Mouse (Mus musculus): Measurements from ENCODE around the gene Slc38a9.
"Not testable (repeated sequence)": the region's sequence is repeated elsewhere in the genome, so short reads cannot be mapped to it uniquely, and the experiment has no call there.

The Slc38a9 gene

DNA sequence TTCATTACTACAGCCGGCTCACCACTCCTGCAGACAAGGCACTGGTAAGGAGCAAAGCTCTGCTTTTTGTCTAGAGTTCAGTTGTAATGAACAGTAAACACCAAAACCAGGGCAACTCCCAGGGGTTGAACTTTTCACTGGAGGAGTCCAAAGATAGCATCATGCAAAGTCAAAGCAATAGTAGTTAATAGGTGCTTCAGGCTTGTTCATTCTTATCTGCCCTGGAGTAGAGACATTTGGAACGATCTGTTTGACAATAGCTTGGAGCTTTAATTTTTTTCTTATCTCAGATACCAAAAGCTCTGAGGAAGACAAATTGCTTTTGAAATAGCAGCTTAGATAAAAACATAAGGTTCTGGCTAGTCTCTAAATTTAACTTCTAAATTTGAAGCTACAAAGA, 25.6 kb downstream of the Slc38a9 start:
- DNase-seq: no peak

DNA sequence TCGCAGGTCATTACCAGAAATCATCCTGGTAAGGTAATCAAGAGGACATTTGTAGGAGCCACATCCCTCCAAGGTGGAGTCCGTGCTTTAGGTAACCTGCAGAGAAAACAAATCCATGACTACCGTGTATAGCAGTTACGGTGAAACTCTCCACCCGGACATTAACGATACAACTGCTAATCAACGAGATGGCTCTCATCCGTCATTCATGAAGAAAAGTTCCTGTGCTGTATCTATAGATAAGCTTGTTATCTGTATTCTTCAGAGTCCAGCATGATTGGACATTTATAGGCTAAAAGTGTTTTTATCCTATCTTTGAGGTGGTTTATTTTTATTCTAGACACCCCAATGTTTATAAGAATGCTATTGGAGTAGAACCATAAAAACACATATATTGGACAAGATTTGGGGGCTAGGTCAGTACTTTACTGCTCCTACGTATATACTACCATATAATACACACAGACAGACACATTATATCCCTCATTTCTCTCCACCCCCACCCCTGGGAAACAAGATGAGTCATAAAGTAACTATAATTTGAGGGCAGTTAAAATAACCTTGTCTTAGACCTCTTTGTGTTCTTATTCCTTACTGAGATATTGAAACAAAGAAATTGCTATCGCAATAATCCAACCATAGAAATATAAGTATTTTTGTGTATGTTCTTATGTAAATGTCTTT, 32.5 kb downstream of the Slc38a9 start:
- no peak for DNase-seq

DNA sequence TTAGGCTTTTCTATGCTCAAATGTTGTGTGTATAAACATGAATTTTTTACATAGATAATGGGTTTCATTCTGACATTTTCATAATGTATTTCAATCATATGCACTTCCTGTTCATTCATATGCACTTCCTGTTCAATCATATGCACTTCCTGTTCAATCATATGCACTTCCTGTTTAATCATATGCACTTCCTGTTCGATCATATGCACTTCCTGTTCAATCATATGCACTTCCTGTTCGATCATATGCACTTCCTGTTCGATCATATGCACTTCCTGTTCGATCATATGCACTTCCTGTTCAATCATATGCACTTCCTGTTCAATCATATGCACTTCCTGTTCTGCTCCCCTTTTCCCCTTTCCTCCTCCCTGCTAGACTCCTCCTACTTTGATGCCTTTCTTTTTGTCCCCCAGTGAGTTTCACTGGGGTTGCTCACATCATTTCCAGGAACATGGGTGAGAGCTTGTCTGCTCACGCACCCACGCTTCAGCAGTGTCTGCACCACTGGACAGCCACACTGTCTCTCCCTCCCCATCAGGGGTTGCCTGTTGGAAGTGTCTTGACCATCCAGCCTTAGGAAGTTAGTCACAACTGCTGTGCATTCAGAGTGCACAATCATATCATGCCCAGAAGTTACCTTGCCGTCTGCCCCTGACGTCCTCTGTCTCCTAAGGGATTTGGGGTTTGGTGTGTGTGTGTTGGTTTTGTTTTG, 35.1 kb downstream of the Slc38a9 start:
- no peak for DNase-seq

DNA sequence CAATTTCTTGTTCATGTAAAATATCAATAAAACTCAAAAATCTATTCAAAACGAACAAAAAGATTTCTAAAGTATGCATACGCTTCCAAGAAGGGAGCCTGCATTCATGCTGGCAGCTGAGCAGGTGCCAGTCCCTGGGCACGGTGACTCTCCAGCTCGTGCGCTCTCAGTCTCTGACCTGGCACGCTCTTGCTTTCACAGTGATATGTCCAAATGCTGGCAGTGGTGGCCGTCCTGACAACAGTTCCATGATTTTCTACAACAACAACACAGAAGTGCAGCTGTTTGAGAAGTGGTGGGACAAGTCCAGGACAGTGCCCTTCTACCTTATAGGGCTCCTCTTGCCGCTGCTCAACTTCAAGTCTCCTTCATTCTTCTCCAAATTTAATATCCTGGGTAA, 40.7 kb downstream of the Slc38a9 start:
- no peak for DNase-seq

DNA sequence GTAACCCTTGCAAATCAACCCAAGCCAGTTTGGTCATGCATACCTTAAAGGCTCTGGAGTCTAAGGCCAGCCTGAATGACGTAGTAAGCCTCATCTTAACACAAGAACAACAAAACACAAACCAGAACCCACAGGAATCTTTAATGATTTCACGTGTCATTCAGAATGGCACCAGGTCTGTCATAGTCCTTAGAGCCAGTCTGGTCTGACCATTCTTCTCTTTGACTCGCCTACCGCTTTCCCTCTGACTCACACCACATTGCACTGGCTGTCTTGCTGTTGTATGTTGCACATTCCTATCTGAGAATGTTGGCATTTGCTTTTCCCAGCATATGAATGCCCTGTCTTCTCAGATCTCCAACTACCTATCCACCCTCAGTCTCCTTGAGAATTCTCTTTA, 45.8 kb downstream of the Slc38a9 start:
- no peak for DNase-seq

DNA sequence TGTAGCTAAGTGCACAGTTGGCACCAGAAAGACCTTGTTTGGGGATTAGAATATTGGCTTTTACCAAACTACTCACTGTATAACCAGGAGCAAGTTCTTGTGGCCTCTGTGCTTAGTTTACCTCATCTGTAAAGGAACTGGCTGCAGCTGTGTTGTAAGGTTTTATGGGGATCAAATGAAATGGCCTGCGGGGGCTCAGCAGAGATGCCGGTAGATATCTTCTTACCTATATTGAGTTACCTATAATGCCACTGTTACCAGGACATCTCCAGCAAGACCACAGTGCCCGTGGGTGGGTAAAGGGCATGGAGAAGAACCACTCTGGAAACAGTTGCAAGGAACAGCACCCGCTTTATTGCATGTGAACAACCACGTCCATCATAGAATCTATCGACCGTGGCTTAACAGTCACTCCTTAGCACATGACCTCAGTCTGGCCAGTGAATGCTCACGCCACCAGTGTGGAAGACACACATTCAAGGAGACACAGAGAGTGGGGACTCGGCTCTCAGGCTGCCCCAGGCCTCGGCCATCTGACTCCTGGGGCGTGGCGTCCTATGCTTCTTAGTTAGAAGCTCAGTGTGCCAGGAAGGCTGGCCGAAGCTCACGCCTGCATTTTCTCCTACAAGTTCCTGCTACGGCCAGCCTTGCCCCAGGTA, 59.7 kb downstream of the Slc38a9 start:
- DNase-seq: no peak

DNA sequence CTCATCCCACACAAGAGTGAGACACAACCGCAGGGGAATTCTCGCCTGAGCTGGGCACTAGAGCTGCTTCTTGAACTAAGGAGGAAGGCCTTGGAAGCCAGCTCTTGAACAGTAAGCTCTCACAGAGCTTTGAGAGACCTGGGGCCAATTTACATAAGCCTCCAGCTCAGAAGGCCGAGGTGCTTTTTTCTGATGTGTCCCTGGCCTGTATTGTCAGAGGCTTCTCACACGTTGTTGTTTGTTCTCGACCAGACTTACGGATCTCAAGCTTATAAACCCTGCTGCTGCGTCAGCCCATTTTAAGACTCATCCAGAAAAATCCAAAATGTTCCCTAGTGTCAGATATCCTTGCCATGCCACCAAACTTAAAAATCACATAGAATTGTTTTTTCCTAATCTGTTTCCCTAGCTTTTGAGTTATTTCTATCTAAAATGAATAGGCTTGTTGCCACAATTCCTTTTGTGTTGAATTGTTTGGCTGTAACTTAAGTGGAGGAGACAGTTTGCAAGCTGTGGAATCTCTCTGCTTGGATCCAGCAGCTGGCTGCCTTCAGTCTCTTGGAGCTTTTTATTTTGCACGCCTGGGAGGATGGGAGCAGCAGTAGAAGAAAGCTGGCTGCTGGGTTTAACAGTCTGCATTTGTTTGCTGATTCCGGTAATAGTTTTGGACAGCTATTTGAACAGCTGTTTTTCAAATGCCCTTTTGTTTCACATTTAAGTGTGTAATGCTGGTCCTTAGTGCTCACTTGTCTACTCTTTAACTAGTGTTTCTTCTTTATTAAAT, 61.6 kb downstream of the Slc38a9 start:
- DNase-seq: peak; percentile 41

DNA sequence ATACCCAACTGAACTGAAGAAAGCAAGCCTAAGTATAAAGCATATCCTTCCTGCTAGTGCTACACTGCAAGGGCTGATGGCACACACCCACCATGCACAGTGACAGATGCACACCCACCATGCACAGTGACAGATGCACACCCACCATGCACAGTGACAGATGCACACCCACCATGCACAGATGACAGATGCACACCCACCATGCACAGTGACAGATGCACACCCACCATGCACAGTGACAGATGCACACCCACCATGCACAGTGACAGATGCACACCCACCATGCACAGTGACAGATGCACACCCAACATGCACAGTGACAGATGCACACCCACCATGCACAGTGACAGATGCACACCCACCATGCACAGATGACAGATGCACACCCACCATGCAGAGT, 63.7 kb downstream of the Slc38a9 start:
- not testable (repeated sequence) for DNase-seq

DNA sequence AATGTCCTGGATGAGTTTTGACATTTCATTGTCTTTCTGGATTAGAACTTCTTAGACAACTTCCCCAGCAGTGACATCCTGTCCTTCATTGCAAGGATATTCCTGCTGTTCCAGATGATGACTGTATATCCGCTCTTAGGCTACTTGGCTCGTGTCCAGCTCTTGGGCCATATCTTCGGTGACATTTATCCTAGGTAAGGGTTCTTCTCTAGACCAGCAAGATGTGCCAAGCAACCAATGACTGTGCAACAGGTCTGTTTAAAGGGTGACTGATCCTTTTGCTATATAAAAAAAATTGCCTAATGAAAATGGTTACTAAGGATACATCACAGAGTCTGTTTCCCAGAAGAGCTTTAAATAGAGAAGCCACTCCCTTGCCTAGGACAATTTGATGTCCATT, 65.5 kb downstream of the Slc38a9 start:
- peak; percentile 14 for DNase-seq

DNA sequence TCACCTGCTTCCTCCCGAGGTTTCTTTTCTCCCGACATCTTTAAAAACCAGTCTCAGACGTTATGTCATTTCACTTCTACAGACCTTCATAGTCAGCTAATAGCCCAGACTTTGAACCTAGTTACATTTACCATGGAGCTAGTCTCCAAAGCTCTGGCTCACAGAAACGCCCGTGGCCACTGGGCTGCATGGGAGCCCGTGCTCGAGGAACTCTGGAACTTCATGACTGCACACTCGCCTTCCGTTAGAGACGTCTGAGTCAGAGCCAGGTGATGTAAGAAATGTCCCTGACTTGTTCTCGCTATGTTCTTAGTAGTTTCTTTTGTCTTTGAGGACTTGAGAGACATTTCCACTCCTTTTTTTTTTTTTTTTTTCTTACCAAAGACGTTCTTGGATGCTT, 72.8 kb downstream of the Slc38a9 start:
- DNase-seq: no peak

DNA sequence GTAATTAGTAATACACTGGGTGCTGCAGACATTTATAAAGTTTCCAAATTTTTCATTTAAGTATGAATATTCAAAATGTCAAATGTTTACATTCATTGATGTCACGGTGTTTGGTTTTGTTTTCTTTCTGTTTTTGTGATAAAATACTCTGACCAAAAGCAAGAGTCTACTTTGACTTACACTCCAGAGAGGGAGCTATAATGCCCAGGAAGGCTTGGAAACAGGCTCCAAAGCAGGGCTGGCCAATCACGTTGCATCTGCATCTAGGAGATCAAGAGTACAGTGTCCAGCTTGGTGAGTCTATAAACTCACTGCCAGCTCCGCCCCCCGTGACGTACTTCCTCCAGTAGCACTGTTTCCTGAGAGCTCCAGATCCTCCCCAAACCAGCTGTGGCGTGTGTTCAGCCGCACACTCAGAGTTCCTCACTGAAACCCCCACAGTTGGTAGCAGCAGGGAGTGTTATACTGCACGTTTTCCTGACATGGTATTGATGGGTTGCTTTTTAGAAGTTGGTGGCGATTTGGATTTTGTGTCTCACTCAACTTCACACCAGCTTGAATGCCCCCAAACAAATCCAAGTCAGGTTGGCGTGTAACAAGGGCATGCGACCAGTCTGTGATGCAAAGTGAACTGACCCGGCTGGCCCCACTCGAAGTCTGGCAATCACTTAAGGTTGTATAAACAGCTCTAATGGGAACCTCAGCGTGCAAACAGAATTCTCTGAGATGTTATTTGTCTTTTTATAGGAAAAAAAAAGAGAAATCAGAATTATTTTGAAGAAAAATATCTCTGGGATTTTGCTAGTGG, 74.6 kb downstream of the Slc38a9 start:
- no peak for DNase-seq

DNA sequence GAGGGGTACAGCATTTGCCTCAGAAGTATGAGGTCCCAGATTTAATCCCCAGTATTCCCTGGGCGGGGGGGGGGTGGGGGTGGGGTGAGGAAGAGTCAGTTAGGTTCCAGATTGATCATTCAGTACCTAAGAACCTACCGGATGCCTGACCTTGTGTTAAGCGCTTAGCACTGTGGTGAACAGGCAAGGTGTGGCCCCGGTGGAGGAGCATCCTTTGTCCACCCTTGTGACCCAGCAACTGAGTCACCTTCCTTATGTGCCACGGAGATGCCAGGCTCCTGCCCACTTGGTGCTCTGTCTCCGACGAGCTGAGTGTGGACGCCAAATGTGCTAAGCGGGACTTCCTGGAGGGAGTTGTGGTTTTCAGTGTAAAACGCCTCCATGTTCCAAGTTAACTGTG, 75.9 kb downstream of the Slc38a9 start:
- no peak for DNase-seq

DNA sequence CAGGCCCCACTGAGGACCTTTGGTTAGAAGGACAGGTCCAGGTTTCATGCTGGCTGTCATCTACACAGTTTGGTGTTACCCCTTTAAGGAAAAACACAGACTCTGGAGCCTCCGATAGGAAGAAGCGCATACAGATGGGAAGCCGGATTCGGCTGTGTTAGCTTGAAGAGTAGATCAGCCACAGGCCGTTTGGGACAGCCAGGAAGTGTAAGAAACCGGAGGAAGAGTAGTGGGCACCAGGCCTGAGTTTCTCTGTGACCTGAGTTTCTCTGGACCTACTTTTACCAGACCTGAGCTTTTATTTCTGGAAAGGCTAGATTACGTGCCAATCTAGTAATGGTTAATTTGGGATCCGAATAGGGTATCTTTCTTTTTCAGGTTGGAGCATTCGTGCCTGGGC, 76.6 kb downstream of the Slc38a9 start:
- DNase-seq: no peak

DNA sequence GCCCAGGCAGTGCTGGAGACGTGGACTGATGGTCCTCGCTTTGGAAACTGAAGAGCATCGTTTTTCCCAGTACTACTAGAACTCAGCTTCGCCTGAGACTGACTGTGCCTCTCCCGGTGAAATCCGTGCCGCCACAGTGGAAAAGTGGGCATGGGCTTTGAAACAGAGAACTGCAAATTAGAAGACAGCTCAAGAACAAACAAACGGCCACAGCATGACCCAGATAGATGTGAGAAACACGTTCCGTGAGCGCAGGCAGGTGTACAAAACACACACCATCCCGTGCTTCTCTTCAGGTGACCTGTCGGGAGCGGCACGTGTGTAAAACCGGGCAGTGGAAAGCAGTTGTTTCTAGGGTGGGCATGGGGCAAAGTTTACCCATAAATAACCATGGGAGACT, 77.5 kb downstream of the Slc38a9 start:
- DNase-seq: no peak

DNA sequence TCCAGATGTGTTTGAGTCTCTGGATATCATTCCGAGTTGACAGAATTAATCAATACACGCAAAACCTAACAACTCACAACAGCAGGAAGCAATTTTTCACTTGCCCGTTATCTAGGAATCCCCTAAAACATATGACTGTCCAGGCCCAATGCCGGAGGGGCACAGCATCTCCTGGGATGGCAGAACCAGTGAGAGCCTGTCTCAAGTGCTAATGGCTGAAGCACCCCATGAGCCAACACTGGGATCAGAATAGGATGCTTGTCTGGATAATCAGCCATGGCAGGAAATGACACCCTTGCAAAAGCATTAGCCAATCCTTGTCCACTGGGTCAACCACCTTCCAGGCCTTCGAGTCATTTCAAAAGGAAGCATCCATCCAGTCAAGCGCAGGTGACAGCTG, 79.5 kb downstream of the Slc38a9 start:
- no peak for DNase-seq

DNA sequence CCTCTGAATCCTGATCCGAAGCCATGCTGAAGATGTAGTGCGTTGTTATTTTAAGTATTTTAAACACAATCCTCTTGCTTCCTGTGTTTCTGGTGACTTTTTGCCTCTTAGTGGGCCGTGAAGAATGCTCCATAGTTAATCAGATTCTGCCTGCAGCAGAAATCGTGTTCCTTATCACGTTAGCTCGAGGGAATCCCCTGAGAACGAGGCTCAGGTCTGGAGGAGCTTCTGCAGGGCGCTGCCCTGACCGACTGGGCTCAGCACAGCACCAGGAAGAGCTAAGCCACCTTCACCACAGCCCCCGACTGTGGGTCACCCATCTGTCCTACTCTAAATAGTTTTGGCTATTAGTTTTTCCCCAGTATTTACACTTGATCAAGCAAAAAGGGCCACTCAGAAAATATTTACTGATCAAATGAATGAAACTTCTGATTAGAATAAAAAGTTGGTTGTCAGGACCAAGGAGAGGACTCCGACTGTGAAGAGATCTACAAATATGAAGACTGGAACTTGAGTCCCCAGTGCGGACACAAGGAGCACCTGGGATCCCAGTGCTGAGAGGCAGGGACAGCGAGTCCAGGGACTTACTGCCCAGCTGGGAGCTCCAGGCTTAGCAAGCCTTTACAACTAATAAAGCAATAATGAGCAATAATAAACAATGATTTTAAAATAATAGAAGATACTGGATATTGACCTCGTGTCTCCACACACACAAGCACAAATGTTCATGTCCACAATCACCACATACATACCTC, 81.7 kb downstream of the Slc38a9 start:
- DNase-seq: no peak

DNA sequence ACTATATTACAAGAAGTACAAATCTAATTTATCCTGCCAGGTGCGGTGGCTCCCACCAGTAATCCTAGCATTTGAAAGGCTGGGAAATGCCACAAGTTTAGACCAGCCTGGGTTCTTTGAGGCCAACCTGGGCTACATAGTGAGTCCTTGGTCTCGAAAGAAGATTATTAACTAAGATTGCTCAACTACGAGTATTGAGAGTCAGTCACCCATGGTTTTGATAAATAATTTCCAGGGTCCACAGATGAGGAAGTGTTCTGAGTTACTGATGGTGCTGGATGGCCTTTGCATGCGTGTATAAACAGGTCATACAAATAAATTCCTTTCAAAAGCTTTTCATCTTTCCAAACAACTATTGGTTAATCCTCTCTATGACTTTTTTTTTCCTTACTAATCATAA, 83.1 kb downstream of the Slc38a9 start:
- no peak for DNase-seq

DNA sequence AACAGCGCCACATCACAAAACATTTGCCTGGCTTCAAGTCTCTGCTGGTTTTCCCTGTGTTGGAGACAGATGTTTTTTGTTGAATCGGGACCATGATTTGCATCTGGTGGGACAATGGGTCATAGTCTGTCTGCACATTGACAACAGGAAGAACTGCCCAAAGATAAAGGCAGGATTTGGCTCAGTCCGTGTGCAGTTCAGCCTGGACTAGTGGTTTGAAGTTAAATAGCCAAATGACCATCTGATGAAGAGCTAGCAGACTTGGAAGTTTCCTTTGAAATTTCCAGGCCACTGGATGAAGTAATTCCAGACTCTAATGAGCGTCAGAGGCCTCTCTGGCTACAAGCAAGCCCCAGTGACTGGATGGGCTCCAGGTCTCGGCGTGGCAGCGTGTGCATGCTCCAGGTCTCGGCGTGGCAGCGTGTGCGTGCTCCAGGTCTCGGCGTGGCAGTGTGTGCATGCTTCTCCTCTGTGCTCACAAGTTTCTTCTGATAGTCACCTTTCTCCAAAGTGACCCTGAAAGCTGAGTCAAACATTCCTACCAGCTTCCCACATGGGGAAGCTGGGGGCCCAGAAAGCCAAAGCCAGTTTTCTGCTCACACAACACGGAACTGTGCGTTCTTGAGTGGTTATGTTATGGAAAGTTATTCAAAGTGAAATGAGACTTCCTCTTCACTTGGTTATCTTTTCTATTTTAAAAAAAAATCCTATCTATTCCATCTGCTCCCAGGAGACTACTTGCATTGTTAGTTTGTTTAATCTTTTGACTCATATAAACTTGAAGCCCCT, 83.7 kb downstream of the Slc38a9 start:
- DNase-seq: peak; percentile 57

DNA sequence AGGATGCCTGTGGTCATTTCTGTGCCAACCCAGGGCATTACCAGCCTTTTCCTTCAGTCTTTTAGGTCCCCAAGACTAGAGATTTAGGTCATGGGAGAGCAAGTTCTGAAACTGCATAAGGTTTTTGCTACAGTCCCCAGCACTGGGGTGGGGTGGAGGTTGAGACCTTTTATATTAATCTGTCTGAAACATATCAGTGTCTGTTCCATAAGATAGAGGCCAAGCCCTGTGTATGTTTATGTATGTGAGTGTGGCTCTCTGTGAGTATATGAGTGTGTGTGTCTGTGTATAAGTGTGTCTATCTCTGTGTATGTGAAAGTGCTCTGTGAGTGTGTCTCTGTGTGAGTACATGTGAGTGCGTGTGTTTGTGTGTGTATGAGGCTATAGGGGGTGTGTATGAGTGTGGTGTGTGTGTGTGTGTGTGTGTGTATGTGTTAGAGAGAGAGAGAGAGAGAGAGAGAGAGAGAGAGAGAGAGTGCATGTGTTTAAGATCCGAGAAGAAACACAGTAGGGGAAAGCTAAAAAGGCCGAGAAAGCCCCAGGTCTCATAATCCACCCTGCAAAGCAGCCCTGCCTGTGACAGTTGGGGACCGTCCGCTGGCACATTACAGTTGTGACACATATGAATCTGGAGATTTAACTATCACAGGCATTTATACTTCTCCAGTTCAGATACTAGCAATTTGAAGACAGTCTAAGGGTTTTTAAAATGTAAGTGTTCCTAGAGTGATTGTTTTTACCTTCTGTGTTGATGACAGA, 85.6 kb downstream of the Slc38a9 start:
- DNase-seq: no peak

DNA sequence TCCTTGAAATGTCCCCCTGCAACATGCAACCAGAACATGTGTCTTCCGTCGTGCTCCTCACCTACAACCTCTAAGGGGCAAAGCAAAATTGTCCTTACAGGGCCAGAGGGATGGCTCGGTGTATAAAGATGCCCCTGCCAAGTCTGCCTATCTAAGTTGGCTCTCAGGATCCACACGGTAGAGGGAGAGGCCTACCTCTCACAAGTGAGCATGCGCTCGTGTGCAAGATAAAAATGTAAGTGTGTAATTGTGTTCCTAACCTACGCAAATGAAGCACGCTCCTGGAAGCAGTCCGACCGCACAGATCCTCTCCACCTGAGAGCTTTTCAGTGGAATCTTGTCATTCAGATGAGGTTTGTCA, 86.1 kb downstream of the Slc38a9 start:
- DNase-seq: no peak

All from kidney, adult 11 months (tissue).